Mouse (Mus musculus) regulatory T cell (primary cell): ENCODE results near the gene Slc16a7.

ENCODE experiments used
- in situ Hi-C: fragments of 300-600 bp; cut with MboI, MseI; formaldehyde crosslinking; loops from one replicate; pipeline ENCODE4 v1.15.1; 2025; ENCODE audit warnings: high pct_unique_total_duplicates

Gene Slc16a7

DNA sequence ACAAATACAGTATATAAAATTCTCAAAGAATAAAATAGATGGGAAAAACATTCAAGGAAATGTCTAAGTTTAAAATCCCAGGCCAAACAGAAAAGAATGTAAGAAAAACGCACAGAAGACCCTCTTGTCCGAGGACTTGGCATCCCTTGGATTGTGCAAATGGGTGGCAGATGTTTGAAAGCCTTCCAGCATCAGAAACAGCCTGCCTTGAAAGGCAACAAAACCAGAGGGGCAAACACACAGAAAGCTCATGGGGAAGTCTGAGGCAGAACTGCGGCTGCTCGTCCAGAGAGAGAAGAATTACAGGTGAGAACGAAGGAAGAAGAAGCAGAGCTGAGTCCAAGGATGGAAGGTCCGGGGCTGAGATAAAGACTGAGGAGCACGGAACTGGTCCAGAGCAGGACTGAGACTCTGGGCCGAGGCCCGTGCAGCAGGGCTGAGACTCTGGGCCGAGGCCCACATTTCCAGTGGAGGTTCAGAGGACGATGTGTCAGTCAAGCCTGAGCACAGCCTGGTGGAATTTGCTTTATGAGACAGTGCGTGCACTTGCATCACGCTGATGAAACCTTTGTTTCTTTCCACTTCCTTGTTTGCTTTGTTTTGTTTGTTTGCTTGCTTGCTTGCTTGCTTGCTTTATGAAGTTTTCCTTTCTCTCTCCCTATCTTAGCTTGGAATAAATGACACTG, 65.0 kb downstream of the Slc16a7 start:
- in situ Hi-C loops: no loop called here

DNA sequence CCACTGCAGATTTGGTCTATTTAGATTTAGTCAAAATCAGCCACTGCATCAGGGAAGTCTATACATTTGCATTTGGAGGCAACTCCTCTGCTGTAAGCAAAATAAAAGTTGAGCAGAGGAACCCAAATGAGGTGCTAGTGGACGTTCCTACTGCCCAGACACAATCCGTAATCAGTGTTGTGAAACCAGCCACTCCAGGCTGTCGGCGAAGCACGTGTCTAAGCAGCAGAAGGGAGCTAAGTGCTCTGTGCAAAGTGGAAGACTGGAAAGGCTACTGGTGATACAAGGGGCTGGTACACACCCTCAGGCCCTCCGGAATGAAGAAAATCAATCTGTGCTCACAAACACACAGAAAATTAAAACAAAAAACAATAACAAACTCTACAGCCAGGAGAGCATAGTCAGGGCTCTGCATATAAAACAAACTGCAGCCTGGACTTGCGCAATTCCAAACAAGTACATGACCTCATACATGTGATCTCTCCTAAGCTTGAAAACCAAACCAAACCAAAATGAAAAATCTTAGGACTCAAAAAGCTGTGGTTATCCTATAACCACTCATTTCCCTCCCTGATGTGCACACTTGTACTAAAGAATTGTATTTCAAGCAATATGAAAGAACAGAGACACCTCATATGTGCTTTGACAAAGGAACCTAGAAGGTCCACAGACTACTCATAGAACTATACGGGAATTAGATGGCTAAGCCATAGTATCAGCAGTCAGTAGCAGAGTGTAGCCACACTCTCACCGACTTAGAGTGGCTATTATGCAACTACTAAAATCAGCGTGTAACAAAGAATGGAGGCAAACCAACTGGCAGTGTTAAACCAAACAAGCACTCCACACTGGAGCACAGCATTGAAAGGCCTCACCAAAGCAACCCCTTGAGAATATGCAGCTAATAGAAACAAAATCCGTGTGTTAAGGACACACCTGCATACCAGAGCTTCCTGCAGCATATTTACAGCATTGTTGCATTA, 67.5 kb downstream of the Slc16a7 start:
- in situ Hi-C loops: no loop called here

DNA sequence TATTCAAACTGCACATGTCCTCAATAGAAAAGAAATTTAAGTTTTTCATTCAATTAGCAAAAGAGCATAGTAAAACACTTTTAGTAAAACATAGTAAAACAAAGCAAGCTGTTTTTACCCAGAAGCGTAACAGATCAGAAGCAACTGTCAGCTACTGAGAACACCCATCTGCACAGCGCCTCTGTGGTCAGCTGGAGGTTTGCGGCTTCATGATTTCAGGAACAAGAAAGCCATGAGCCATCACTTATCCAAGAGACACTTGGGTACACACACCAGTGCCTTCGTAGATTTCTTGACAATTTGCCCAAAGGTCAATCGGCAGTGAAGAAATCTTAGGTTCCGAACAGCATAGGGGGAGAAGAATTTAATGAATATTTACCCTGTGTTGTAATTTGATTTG, 71.9 kb downstream of the Slc16a7 start:
- in situ Hi-C loops: no loop called here

DNA sequence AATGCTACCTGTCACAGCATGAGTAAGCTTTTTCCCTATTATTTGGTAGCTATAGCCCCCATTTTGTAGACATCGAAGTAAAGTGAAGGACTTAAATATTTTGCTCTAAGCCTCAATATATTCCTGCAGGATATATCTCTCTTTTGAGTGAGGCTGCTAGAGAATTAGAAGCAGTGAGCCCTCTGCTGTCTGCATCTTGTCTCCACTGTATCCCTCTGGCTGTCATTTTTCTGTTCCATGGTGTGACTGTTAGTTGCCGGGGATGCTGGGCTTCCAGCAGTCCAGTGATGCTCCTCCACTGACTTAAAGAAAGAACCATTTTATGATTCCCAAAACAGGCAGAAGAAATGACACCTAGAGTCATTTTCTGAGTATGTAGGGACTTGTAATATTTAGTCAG, 78.4 kb downstream of the Slc16a7 start:
- in situ Hi-C loops: no loop called here

DNA sequence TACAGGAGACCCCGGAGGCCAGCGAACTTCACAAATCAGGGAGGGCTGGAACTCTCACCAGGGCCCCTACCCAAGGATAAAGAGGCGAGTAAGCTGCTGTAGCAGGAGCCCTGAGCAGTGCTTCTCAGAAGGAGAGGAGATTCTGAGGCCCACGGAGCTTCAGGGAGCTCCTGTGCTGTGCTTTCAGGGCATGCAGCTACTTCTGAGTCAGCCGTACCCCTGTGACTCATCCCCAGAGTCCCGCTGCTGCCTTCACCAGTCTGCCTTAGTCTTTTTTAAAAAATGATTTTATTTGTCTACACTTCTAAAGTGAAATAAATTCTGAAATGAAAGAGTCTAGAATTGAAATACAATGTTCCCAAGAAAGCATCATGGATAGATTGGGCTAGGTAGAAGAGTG, 91.2 kb downstream of the Slc16a7 start:
- in situ Hi-C loops: no loop called here

DNA sequence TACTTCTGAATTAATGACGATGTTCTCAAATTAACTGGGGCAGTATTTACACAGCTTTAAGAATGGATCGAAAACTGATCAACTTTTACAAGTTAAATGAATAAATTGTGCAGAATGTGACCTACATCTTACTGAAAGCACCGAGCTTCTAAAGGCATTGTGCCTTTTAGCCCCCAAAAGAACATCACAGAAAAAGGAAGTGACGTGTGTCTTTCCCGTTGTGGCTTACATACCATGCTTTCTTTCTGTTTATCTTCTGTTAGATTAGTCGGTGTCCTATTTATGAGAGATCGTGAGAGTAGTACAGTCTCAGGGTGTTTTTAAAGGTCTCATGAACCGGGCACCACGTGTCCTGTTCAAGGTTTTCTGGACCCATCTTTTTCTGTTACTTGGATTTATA, 98.9 kb downstream of the Slc16a7 start:
- in situ Hi-C loops: no loop called here

DNA sequence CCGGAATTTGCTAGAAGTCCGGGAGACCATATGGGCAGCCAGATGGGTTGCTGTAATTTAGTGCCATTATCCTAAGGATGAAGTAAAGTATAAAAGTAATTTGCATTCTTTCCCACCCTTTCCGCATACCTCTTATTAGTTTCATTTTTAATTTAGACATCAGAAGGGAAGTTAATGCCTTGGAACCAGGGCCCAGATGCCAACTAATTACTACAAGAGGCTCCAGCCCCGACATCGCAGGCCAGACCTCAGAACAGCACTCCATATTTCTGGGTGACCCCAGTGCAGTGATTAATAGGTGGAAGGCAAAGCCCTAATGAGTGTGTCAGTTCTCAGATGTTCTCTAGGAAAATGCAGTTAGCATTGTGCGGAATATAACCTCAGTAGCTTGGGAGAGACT, 100.7 kb downstream of the Slc16a7 start:
- in situ Hi-C loops: no loop called here

DNA sequence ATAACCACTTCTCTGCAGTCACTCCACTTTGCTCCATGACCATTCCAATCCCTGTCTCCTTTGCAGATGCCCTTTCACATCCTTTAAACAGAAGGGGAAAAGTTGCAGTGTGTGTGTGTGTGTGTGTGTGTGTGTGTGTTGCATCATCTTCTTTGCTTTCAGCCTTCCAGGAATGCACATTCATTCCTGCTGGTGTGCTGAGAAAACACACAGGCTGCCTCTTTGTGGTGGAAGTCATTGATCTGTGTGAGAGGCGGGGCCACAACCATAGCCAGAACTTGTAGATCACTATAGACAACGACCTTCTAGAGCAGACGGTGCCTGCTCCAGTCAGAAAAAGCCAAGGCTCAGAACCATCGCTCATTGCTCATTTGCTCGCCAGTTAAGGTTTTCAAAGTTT, 103.9 kb downstream of the Slc16a7 start:
- in situ Hi-C loops: no loop called here

DNA sequence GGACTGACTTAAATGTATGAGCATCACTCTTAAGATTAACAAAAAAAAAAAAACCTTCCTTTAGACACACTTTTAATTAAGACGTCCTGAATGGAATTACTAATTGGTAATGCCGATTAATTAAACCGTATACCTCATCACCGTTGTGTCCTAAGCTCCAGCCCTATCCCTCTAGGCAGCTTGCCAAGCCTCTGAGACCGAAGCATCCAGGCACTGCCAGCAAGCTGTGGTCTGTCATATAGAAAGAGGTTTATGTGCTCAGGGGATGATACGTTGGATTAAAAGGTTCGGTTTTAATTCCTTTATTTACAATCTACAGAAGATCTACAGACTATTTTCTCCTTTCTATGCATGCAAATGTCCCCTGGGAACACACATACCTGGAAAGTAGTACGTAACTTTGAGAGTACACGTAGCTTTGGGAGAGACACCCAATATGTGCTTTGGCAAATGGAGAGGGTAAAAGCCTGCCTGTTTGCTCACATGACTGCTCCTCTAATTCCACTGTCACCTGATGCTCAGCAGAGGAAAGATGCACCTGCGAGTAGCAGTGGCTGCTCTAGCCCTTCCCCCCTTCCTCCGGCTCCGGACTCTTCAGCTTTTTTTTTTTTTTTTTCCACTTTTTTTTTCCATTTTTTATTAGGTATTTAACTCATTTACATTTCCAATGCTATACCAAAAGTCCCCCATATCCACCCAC, 114.0 kb downstream of the Slc16a7 start:
- in situ Hi-C loops: no loop called here

DNA sequence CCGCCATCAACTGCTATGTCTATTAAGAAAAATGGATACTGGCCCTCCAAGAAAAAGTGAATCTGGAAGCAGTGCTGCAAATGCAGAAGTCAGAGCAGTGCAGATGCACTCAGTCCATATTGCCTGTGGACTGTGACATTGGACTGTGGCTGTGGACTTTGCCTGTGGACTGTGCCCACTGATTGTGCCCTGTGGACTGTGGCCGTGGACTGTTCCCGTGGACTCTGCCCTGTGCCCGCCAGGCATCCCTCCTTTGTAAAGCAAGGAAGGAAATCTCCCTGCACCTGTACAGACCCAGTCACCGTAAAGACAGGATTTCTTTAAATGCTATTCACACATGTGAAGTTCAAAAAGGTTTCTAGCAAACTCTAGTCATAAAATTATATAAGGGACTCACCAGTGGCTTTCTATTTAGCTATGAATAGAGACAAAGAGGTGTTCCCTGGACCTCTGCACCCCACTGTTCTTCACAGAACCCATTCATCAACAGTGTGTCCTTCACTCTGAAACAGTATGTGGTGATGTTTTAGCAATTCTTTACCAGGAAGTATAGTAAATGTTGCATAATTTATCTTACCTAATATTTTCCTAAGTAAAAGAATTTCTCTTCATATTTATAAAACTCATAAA, 114.6 kb downstream of the Slc16a7 start:
- in situ Hi-C loops: no loop called here

DNA sequence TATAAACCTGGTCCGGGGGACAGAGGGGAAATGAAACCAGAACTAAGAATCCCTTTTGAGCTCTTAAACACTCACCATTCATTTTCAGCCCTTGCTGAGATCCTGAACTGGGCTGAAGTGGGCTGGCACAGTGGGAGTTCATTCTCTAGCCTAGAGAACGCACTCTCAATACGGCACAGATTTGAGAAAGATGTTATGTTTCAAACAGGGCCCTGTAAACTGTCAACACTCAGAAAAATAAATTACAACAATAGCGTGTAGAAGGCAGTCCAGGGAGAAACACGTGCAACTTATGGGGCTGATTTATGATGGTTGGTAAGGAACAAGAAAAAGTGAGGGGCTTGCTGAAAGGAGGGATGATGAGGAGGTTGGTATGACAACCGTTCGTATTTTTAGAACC, 115.5 kb downstream of the Slc16a7 start:
- in situ Hi-C loops: no loop called here

DNA sequence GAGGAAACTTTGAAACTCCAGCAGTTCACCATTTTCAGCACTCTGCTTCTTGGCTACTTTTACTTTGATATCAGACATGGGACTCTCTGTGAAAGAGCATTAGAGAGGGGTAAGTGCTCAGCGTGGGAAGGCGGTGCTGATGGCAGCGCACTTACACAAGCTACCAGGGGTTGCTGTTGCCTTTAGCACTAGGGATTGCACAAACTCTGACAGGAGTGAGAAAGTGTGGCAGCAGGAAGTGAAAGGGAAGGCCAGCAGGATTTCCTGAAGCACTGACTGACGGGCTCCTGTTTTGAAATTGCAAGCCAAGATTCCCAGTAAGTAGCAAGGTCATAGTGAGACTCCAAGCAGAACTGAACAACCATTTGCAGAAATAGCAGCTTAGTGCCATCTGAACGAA, 117.8 kb downstream of the Slc16a7 start:
- in situ Hi-C loops: no loop called here

DNA sequence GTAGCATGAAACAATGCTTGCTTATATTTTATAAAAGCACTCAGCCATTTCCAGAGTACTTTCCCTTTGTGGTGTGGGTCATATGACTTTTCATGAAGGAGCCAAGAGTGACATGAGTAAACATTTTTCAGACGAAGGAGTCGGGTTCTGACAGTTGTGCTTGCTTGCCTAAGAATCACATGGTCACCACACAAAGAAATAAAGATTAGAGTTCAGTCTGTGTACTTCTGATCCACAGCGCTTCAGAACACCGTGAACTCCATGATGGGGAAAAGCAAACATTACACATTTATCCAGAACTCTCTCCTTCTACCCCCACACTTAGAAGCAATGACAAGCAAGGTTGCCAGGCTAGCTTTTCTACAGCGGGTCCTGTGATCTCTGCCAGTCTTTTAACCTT, 119.0 kb downstream of the Slc16a7 start:
- in situ Hi-C loops: no loop called here

DNA sequence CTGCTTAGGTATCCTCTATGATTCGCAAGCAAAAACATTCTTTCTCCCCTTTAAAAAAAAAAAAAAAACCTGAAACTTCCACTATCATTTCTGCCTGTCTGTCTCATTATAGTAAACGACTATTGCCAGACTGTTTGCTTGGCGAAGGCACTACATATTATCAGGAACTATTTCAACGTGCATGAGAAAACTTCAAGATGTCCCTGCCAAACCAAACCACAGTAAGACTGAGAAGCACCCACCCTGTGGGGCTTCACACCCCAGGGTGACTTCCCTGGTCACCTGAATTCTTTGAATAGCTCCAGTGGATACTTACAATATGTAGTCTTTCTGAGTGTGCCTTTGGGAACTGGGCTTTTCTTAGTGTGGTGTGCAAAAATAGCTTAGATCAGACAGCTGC, 122.9 kb downstream of the Slc16a7 start:
- in situ Hi-C loops: no loop called here

DNA sequence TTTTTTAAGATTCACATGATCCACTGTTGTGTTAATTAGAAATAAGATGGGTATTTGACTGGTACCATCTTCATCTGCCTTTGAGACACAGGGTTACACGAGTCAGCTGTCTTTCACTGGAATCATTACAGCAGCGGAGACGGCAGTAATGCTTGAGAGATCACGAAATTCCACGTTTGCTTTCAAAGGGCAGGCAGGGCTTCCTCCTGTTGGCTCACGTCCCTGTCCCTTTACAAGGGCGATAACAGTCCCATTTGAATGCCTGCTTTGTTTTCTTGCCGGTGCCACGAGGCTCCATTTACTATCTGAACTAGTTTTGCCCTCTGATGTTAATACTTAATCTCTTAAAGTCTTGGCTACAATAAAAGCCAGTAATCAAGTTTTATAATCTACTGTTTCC, 123.4 kb downstream of the Slc16a7 start:
- in situ Hi-C loops: no loop called here

DNA sequence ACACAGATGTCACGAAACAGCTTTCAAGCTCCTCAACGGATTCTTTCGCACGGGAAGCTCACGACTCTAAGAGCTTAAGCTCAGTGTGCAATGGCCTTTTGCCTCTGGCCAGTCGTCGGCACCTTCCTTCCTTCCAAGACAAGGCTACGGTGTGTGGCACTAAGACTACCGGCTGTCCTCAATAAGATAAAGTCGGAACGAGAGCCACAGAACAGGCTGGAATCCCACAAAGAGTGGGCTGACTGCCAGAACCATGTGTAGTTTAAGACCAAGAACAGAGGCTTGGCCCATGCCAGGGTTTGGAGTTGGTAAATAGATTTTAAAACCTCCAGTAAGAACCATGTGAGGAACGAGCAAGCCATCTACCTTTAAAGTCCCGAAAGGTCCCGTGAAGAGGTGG, 123.8 kb downstream of the Slc16a7 start:
- in situ Hi-C loops: no loop called here

DNA sequence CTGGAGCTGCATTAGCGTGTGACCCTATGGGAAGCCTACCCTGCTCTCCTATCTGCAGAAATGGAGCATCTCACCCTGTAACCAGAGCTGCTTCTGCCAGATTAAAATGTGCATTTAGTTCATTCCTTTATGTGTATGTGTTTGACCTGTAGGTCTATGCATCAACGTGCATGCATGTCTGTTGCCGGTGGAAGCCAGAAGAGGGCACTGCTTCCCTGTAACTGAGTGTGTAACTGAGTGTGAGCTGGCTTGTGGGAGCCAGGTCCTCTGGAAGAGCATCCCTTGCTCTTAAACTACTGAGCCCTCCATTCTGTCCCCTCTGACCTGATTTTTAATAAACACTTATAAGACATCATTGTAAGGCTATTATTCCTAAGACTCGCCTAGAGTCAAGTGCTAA, 124.3 kb downstream of the Slc16a7 start:
- in situ Hi-C loops: no loop called here

DNA sequence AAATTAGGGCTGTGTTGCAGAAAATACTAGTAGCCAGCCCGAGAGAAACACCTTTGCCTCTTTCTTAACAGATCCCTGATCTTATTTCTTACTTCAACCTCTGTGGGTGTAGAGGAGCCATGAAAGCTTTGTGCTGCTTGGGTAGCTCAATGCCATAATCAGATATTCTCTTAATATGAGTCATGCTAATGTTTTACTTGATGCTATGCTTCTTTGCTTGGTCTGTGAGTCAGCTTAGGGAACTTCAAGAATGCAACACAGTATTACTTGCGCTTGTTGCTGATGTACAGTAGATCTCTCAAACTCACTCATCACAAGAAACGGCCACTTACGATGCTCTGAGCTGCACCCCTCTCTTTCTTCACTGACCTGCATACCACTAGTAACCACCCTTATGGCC, 133.4 kb downstream of the Slc16a7 start:
- in situ Hi-C loops: no loop called here

DNA sequence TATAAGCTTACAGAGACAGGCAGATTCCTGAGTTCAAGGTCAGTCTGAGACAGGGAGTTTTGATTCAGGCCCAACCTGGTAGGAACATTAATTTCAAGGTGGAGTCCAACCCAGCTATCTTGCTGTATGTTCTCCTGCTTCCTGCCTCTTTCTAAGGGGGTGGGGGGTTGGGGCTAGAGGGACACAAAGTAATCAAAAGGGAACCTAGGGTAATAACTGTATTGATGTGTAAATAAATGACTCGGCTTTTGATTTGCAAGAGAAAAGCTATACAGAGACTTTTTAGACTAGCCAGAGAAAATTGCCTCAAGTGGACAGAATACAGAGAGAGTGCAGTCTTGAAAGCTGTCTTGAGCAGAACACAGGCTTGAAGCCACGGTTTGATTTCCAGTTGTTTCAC, 174.7 kb downstream of the Slc16a7 start:
- in situ Hi-C loops: no loop called here

DNA sequence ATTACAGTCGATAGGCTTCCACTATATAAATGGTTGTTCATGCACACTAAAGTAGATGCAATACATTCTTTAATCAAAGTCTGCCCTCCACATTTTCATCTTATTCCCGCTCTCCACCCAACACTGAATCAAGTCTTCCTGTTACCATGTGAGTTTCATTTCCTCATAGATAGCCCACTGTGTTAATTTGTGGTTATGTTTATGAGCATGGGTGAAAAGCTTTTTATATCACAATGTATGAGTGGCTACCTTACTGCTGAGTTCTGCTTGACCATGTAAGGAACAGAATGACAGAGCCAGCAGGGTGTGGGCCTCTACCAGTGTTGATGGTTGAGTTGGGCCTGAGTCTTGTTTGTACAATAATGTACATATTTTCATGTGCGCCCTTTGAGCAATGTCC, 175.5 kb downstream of the Slc16a7 start:
- in situ Hi-C loops: no loop called here

DNA sequence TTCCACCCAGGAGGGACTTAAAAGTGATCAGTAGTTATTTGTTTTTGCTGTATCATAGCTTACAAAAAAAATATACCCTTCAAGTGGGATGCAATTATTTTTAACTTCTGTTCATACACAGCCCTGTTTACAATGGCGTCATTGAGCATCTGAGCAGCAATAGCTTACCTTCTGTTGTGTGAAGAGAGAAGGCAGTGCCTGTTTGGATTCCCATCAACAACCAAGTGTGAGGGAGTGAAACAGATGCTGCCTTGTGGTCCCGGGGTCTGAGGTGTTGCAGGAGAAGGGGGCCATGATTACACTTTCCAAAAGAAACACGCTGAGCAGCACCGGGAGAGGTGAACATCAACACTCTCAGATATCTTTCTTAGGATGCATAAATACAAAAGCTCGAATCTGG, 201.7 kb downstream of the Slc16a7 start:
- in situ Hi-C loops: no loop called here

DNA sequence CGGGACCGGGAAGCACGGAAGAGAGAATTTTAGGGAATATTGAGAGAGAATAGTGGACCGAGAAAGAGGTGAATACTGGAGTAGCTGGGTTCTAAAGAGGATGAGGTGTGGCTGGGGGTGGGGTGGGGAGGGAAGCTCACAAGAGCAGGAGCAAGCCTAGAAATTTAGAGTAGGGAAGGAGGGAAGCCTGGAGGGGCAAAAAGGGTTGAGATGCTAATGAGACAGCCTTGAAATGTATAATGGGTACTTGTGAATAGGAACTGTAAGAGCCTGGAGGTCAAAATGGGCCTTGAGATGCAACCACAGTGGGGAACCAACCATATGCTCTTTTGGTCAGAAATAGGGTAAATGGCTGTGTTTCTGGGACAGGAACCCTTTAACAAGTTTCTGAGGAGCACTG, 203.9 kb downstream of the Slc16a7 start:
- in situ Hi-C loops: no loop called here
